Mouse (Mus musculus) heart, embryonic 13.5 days (tissue): ENCODE results near the gene Bcl7c. TPM values are rescaled to one million over a fixed set of nuclear protein-coding genes. Genes with fewer than 3 reads are reported as not detected.
"Not testable (repeated sequence)": the region's sequence is repeated elsewhere in the genome, so short reads cannot be mapped to it uniquely, and the experiment has no call there.

Source experiments
- ATAC-seq: fragments of 200-750 bp; cut with Nextera tagmentation; 2 replicates; pipeline ENCODE4 v1.8.0; 2017; ENCODE audit warnings: moderate TSS enrichment; ENCODE audit not compliant: insufficient number of reproducible peaks, low FRiP score, low TSS enrichment; ENCODE audit errors: extremely low read depth
- H3K27ac ChIP-seq: fragments of 300-500 bp; sonication (generic); replicated peaks from 2 replicates; pipeline ENCODE4 v1.5.1; 2015; ENCODE audit warnings: moderate library complexity, mild to moderate bottlenecking, inconsistent platforms
- H3K27me3 ChIP-seq: fragments of 300-500 bp; sonication (generic); replicated peaks from 2 replicates; pipeline ENCODE4 v1.6.1; 2015; ENCODE audit warnings: mild to moderate bottlenecking, inconsistent platforms
- H3K36me3 ChIP-seq: fragments of 300-500 bp; sonication (generic); 2 replicates; pipeline ENCODE4 v1.6.1; 2015; ENCODE audit warnings: mild to moderate bottlenecking, inconsistent platforms
- H3K4me1 ChIP-seq: fragments of 300-500 bp; sonication (generic); 2 replicates; pipeline ENCODE4 v1.6.1; 2015; ENCODE audit warnings: inconsistent platforms
- H3K4me2 ChIP-seq: fragments of 300-500 bp; sonication (generic); 2 replicates; pipeline ENCODE4 v1.6.1; 2015; ENCODE audit warnings: inconsistent platforms, mild to moderate bottlenecking, moderate library complexity
- H3K4me3 ChIP-seq: fragments of 300-500 bp; sonication (generic); 2 replicates; pipeline ENCODE4 v1.5.1; 2015; ENCODE audit warnings: moderate library complexity, mild to moderate bottlenecking, inconsistent platforms
- H3K9ac ChIP-seq: fragments of 300-500 bp; sonication (generic); 2 replicates; pipeline ENCODE4 v1.6.1; 2015; ENCODE audit warnings: inconsistent platforms, mild to moderate bottlenecking, moderate library complexity
- H3K9me3 ChIP-seq: fragments of 300-500 bp; sonication (generic); 2 replicates; pipeline ENCODE4 v1.6.1; 2016; ENCODE audit warnings: inconsistent platforms
- WGBS: fragments of 180-500 bp; shearing (Covaris S2); methylation state at CpG from one replicate; pipeline ENCODE4 v1.1.7; 2015; ENCODE audit warnings: mixed read lengths; 5-methylcytosine and 5-hydroxymethylcytosine counted together
- polyA plus RNA-seq: library from polyadenylated mRNA; unstranded; fragments of >200 nt; fragmentation: Nextera tagmentation; extraction: Ambion mirVana; gene quantifications from 2 replicates; pipeline ENCODE4 v1.2.1, GENCODE M21; 2015

Gene Bcl7c
- polyA plus RNA-seq, 1 experiment from 2014 or later, result 30.7 TPM

GRCm38 (mm10) chr7:127662926-127663325 is 45.8 kb downstream of the Bcl7c start:
- H3K4me1 ChIP-seq, result 0 out of 2 replicates have a peak, but pooled peaks cover 9% of the 10 kb centered on the region
- H3K27ac ChIP-seq, result no peak overlapping the region
- no peak overlapping the region for H3K4me3 ChIP-seq
- no peak overlapping the region for H3K9ac ChIP-seq
- no peak for ATAC-seq
- H3K4me2 ChIP-seq, result no peak overlapping the region
- no peaks in the 10 kb centered on the region for H3K9me3 ChIP-seq
- H3K36me3 ChIP-seq, result peaks cover 13% of the 10 kb centered on the region
- 70% methylated on average over 6 of the region's 6 CpGs for WGBS
- H3K27me3 ChIP-seq, result no peaks in the 10 kb centered on the region

GRCm38 (mm10) chr7:127661833-127662232 is 46.9 kb downstream of the Bcl7c start:
- H3K9ac ChIP-seq, result no peak overlapping the region
- no peak for ATAC-seq
- no peaks in the 10 kb centered on the region for H3K4me1 ChIP-seq
- no peaks in the 10 kb centered on the region for H3K9me3 ChIP-seq
- no peak overlapping the region for H3K4me3 ChIP-seq
- H3K27me3 ChIP-seq, result no peaks in the 10 kb centered on the region
- no peak overlapping the region for H3K4me2 ChIP-seq
- H3K36me3 ChIP-seq, result peaks cover 13% of the 10 kb centered on the region
- 70% methylated on average over 6 of the region's 6 CpGs for WGBS
- no peak overlapping the region for H3K27ac ChIP-seq

GRCm38 (mm10) chr7:127660882-127661281 is 47.9 kb downstream of the Bcl7c start:
- WGBS, result 87% methylated on average over 3 of the region's 3 CpGs
- H3K36me3 ChIP-seq, result peaks cover 4% of the 10 kb centered on the region
- H3K4me2 ChIP-seq, result no peak overlapping the region
- ATAC-seq, result no peak
- H3K27me3 ChIP-seq, result no peaks in the 10 kb centered on the region
- no peak overlapping the region for H3K9ac ChIP-seq
- H3K4me3 ChIP-seq, result no peak overlapping the region
- no peak overlapping the region for H3K27ac ChIP-seq
- no peaks in the 10 kb centered on the region for H3K9me3 ChIP-seq
- H3K4me1 ChIP-seq, result no peaks in the 10 kb centered on the region

- no peak overlapping the region for H3K4me3 ChIP-seq
- H3K9ac ChIP-seq, result no peak overlapping the region
- H3K36me3 ChIP-seq, result no peaks in the 10 kb centered on the region
- WGBS, result 24% methylated on average over 4 of the region's 4 CpGs
- no peak overlapping the region for H3K4me2 ChIP-seq
- H3K4me1 ChIP-seq, result 0 out of 2 replicates have a peak, but pooled peaks cover 6% of the 10 kb centered on the region
- ATAC-seq, result no peak
- H3K27ac ChIP-seq, result no peak overlapping the region
- no peaks in the 10 kb centered on the region for H3K27me3 ChIP-seq
- H3K9me3 ChIP-seq, result no peaks in the 10 kb centered on the region
Observed at GRCm38 (mm10) chr7:127656946-127657345, 51.8 kb downstream of the Bcl7c start.

GRCm38 (mm10) chr7:127654318-127654717 is 54.4 kb downstream of the Bcl7c start:
- ATAC-seq, result no peak
- H3K9me3 ChIP-seq, result no peaks in the 10 kb centered on the region
- no peak overlapping the region for H3K27ac ChIP-seq
- no peak overlapping the region for H3K4me3 ChIP-seq
- WGBS, result 73% methylated on average over 10 of the region's 10 CpGs
- no peaks in the 10 kb centered on the region for H3K36me3 ChIP-seq
- no peak overlapping the region for H3K4me2 ChIP-seq
- peaks cover 10% of the 10 kb centered on the region; the same call in 1 of the 2 replicates for H3K27me3 ChIP-seq
- no peak overlapping the region for H3K9ac ChIP-seq
- H3K4me1 ChIP-seq, result 0 out of 2 replicates have a peak, but pooled peaks cover 9% of the 10 kb centered on the region

- 13% methylated on average over 18 of the region's 18 CpGs for WGBS
- Histone ChIP-seq H3K9ac (peak overlapping the region; percentile 66), H3K27me3 (peaks cover 11% of the 10 kb centered on the region; the same call in 1 of the 2 replicates), H3K27ac (no peak overlapping the region), H3K4me3 (peak overlapping the region; percentile 41), H3K4me2 (peak overlapping the region; percentile 68), H3K36me3 (no peaks in the 10 kb centered on the region), H3K4me1 (0 out of 2 replicates have a peak, but pooled peaks cover 9% of the 10 kb centered on the region), H3K9me3 (no peaks in the 10 kb centered on the region)
- no peak for ATAC-seq
Observed at GRCm38 (mm10) chr7:127652050-127652449, 56.7 kb downstream of the Bcl7c start.

GRCm38 (mm10) chr7:127651624-127652023 is 57.1 kb downstream of the Bcl7c start:
- ATAC-seq, result no peak
- no peaks in the 10 kb centered on the region for H3K36me3 ChIP-seq
- no peaks in the 10 kb centered on the region for H3K9me3 ChIP-seq
- peak overlapping the region; percentile 66; the same call in 1 of the 2 replicates for H3K9ac ChIP-seq
- H3K27me3 ChIP-seq, result peaks cover 15% of the 10 kb centered on the region; the same call in 1 of the 2 replicates
- WGBS, result 65% methylated on average over 2 of the region's 3 CpGs
- 0 out of 2 replicates have a peak, but pooled peaks cover 9% of the 10 kb centered on the region for H3K4me1 ChIP-seq
- no peak overlapping the region for H3K4me3 ChIP-seq
- no peak overlapping the region for H3K27ac ChIP-seq
- H3K4me2 ChIP-seq, result peak overlapping the region; percentile 68

GRCm38 (mm10) chr7:127649206-127649605 is 59.5 kb downstream of the Bcl7c start:
- H3K4me3 ChIP-seq, result no peak overlapping the region
- peaks cover 26% of the 10 kb centered on the region; the same call in 1 of the 2 replicates for H3K27me3 ChIP-seq
- H3K9ac ChIP-seq, result no peak overlapping the region
- ATAC-seq, result no peak
- H3K27ac ChIP-seq, result no peak overlapping the region
- no peaks in the 10 kb centered on the region for H3K36me3 ChIP-seq
- H3K9me3 ChIP-seq, result no peaks in the 10 kb centered on the region
- no peak overlapping the region for H3K4me2 ChIP-seq
- WGBS, result 73% methylated on average over 6 of the region's 6 CpGs
- H3K4me1 ChIP-seq, result 0 out of 2 replicates have a peak, but pooled peaks cover 9% of the 10 kb centered on the region

GRCm38 (mm10) chr7:127648516-127649201 is 60.1 kb downstream of the Bcl7c start:
- Histone ChIP-seq H3K27me3 (peaks cover 26% of the 10 kb centered on the region; the same call in 1 of the 2 replicates), H3K4me1 (0 out of 2 replicates have a peak, but pooled peaks cover 9% of the 10 kb centered on the region), H3K9me3 (no peaks in the 10 kb centered on the region), H3K27ac (no peak overlapping the region), H3K9ac (no peak overlapping the region), H3K4me3 (no peak overlapping the region), H3K4me2 (no peak overlapping the region), H3K36me3 (no peaks in the 10 kb centered on the region)
- no peak for ATAC-seq
- 74% methylated on average over 4 of the region's 4 CpGs for WGBS

- H3K4me1 ChIP-seq, H3K27ac ChIP-seq, H3K36me3 ChIP-seq, ATAC-seq, H3K9ac ChIP-seq, H3K4me3 ChIP-seq, H3K9me3 ChIP-seq, H3K4me2 ChIP-seq: not testable (repeated sequence)
- 91% methylated on average over 7 of the region's 7 CpGs for WGBS
- peaks cover 26% of the 10 kb centered on the region; the same call in 1 of the 2 replicates for H3K27me3 ChIP-seq
Observed at GRCm38 (mm10) chr7:127647576-127647975, 61.2 kb downstream of the Bcl7c start.

GRCm38 (mm10) chr7:127646363-127646762 is 62.4 kb downstream of the Bcl7c start:
- 69% methylated on average over 4 of the region's 4 CpGs for WGBS
- H3K4me1 ChIP-seq, result no peaks in the 10 kb centered on the region
- H3K36me3 ChIP-seq, result no peaks in the 10 kb centered on the region
- ATAC-seq, result no peak
- H3K27ac ChIP-seq, result no peak overlapping the region
- no peaks in the 10 kb centered on the region for H3K9me3 ChIP-seq
- H3K4me2 ChIP-seq, result no peak overlapping the region
- no peak overlapping the region for H3K9ac ChIP-seq
- no peak overlapping the region for H3K4me3 ChIP-seq
- H3K27me3 ChIP-seq, result peaks cover 26% of the 10 kb centered on the region; the same call in 1 of the 2 replicates

- Histone ChIP-seq H3K4me2 (no peak overlapping the region), H3K27me3 (peaks cover 16% of the 10 kb centered on the region; the same call in 1 of the 2 replicates), H3K9me3 (no peaks in the 10 kb centered on the region), H3K9ac (no peak overlapping the region), H3K4me1 (peaks cover 3% of the 10 kb centered on the region; the same call in 1 of the 2 replicates), H3K27ac (no peak overlapping the region), H3K36me3 (no peaks in the 10 kb centered on the region), H3K4me3 (no peak overlapping the region)
- no peak for ATAC-seq
- WGBS, result 66% methylated on average over 4 of the region's 4 CpGs
Observed at GRCm38 (mm10) chr7:127642254-127642653, 66.5 kb downstream of the Bcl7c start.
